Mouse (Mus musculus) midbrain, embryonic 15.5 days (tissue): ENCODE data around the gene Slco2a1. TPM values are rescaled to one million over a fixed set of nuclear protein-coding genes. Genes with fewer than 3 reads are reported as not detected.
A peak's percentile ranks its signal among the peaks of the same experiment; 100 is the strongest.

Experiments
- ATAC-seq: fragments of 200-750 bp; cut with Nextera tagmentation; replicated peaks from 2 replicates; pipeline ENCODE4 v1.8.0; 2017; ENCODE audit warnings: moderate TSS enrichment
- H3K27ac ChIP-seq: fragments of 300-500 bp; sonication (generic); 2 replicates; pipeline ENCODE4 v1.5.1; 2015; ENCODE audit warnings: mild to moderate bottlenecking, inconsistent platforms
- H3K27me3 ChIP-seq: fragments of 300-500 bp; sonication (generic); replicated peaks from 2 replicates; pipeline ENCODE4 v1.6.1; 2015; ENCODE audit warnings: inconsistent platforms
- H3K36me3 ChIP-seq: fragments of 300-500 bp; sonication (generic); replicated peaks from 2 replicates; pipeline ENCODE4 v1.6.1; 2015; ENCODE audit warnings: inconsistent platforms
- H3K4me1 ChIP-seq: fragments of 300-500 bp; sonication (generic); 2 replicates; pipeline ENCODE4 v1.6.1; 2015; ENCODE audit warnings: inconsistent platforms
- H3K4me2 ChIP-seq: fragments of 300-500 bp; sonication (generic); 2 replicates; pipeline ENCODE4 v1.6.1; 2015; ENCODE audit warnings: inconsistent platforms, mild to moderate bottlenecking, moderate library complexity
- H3K4me3 ChIP-seq: fragments of 300-500 bp; sonication (generic); 2 replicates; pipeline ENCODE4 v1.5.1; 2015; ENCODE audit warnings: mild to moderate bottlenecking, inconsistent platforms
- H3K9ac ChIP-seq: fragments of 300-500 bp; sonication (generic); 2 replicates; pipeline ENCODE4 v1.6.1; 2015; ENCODE audit warnings: mild to moderate bottlenecking, inconsistent platforms
- H3K9me3 ChIP-seq: fragments of 300-500 bp; sonication (generic); 2 replicates; pipeline ENCODE4 v1.6.1; 2016; ENCODE audit warnings: inconsistent platforms
- WGBS: fragments of 180-500 bp; shearing (Covaris S2); methylation state at CpG from one replicate; pipeline ENCODE4 v1.1.7; 2015; ENCODE audit warnings: mixed read lengths; 5-methylcytosine and 5-hydroxymethylcytosine counted together
- polyA plus RNA-seq: library from polyadenylated mRNA; unstranded; fragments of >200 nt; fragmentation: Nextera tagmentation; extraction: Ambion mirVana; gene quantifications from 2 replicates; pipeline ENCODE4 v1.2.1, GENCODE M21; 2015

Gene Slco2a1
- polyA plus RNA-seq, 1 experiment from 2014 or later, result 3.0 TPM

DNA sequence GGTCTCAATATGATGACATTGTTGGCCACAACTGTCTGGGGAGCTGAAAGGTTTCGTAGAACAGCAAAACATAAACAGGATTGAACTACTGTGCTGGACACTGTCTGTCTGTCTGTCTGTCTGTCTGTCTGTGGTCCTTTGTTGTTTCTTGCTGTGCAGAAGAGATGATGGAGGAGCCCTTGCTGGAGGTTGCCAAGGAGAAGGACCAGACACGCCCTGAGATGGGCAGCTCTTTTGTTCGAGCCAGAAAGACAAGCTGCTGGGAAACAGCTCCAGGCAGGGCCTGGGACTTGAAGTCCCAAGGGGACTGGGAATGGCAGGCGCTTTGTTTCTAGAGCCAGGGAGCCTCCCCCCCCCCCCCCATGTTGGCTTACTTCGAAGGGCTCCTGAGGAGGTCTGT, 129.0 kb downstream of the Slco2a1 start:
- Histone ChIP-seq H3K9ac (no peak overlapping the region), H3K27me3 (no peaks in the 10 kb centered on the region), H3K9me3 (no peaks in the 10 kb centered on the region), H3K4me1 (peaks cover 71% of the 10 kb centered on the region), H3K27ac (peak overlapping the region; percentile 34; the same call in 1 of the 2 replicates), H3K4me2 (no peak overlapping the region), H3K4me3 (no peak overlapping the region), H3K36me3 (0 out of 2 replicates have a peak, but pooled peaks cover 5% of the 10 kb centered on the region)
- 30% methylated on average over 5 of the region's 5 CpGs for WGBS
- no peak for ATAC-seq

DNA sequence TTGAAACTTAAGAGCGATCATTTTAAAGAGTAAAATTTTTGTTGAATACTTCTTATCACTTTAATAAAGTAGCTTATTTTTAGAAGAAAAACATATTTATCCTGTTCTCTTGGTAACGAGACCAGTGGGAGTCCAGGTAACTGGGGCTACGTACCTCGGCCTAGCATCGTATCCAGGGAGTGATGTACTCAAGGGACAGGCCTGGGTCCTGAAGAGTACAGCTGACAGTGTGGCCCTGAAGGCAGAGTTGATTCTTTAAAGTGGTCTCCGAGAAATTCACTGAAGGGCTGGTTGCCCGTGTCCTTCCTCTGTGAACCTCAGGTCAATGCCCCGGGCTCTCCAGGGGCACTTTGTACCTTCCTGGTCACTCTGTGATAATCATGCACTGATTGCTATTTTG, 129.4 kb downstream of the Slco2a1 start:
- Histone ChIP-seq H3K27ac (no peak overlapping the region), H3K36me3 (0 out of 2 replicates have a peak, but pooled peaks cover 5% of the 10 kb centered on the region)

DNA sequence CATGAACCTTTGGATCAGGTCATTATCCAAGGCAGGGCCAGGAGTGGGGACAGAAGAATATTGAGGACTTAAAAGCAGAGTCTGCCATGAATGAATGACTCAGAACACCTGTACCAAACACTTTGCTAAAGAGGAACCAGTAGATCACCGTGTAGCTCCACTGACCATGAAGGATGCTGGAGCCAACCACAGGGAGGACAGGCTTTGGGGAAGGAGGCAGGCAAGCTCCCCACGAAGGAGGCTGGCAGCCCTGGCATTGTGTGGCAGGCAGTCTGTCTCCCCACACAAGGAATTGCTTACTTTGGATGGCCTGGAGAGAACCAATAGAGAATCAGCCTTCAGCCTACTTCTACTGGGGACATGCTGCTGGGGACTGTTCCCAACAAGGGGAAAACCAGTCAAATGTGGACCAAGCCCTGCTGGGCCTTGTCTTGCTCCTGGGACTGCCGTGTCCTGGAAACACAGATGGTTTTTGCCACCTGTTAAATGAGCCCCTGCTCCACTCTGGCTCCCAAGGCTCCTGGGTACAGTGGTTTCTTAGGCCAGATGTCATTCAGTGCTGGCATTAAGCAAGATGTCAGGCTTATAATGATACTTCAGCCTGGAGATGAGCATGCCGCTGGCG, 130.3 kb downstream of the Slco2a1 start:
- H3K4me3 ChIP-seq, result no peak overlapping the region
- H3K27me3 ChIP-seq, result no peaks in the 10 kb centered on the region
- no peak overlapping the region for H3K9ac ChIP-seq
- H3K4me2 ChIP-seq, result no peak overlapping the region
- WGBS, result 81% methylated on average over 5 of the region's 5 CpGs
- H3K9me3 ChIP-seq, result no peaks in the 10 kb centered on the region
- no peak for ATAC-seq
- H3K36me3 ChIP-seq, result 0 out of 2 replicates have a peak, but pooled peaks cover 5% of the 10 kb centered on the region
- H3K4me1 ChIP-seq, result peaks cover 58% of the 10 kb centered on the region
- H3K27ac ChIP-seq, result no peak overlapping the region

More for the DNA sequence above, 129.4 kb downstream of the Slco2a1 start:
- no peak for ATAC-seq
- no peak overlapping the region for H3K9ac ChIP-seq
- WGBS, result 70% methylated on average over 8 of the region's 8 CpGs
- peaks cover 66% of the 10 kb centered on the region for H3K4me1 ChIP-seq
- no peak overlapping the region for H3K4me2 ChIP-seq
- no peak overlapping the region for H3K4me3 ChIP-seq
- H3K27me3 ChIP-seq, result no peaks in the 10 kb centered on the region
- no peaks in the 10 kb centered on the region for H3K9me3 ChIP-seq

DNA sequence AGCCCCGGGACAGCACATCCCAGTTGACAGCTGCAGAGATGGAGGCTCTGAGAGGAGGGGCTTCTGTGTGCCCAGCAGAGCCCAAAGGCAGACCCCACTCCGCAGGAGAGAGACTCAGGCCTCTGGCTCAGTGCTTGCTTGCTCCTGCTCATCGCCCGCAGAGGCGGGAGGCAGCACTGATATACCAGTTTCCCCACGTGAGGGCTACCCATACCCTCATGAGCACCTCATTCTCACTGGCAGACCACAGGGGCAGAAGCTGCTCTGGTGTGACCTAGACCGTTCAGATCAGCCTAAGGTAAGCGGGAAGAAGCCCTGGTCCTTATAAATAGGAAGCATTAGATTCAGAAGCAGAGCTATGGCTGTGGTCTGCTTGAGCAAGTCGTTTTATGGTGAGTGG, 131.3 kb downstream of the Slco2a1 start:
- Histone ChIP-seq H3K9me3 (no peaks in the 10 kb centered on the region), H3K36me3 (0 out of 2 replicates have a peak, but pooled peaks cover 5% of the 10 kb centered on the region), H3K27me3 (no peaks in the 10 kb centered on the region), H3K27ac (no peak overlapping the region), H3K4me2 (no peak overlapping the region), H3K9ac (no peak overlapping the region), H3K4me3 (no peak overlapping the region), H3K4me1 (peaks cover 48% of the 10 kb centered on the region)
- 83% methylated on average over 9 of the region's 9 CpGs for WGBS
- ATAC-seq, result peak; percentile 30; the same call in 1 of the 2 replicates

DNA sequence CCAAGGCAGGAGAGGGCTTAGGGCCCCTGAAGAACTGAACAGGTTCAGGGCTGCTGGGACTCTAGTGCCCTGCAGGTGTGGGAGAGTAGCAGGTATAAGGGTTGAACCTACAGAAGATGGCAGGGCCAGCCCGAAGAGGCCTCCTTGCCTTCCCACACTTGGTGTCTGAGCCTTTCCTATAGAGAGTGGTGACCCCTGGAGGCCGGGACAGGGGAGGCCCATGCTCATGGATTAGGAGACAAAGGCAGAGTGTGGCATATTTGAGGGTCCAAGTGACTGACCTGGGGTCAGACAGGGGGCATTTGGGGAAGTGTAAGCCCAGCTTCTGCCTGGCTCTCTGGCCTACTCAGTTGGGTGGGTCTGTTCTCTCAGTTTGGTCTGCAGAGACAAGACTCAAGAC, 131.7 kb downstream of the Slco2a1 start:
- Histone ChIP-seq H3K36me3 (0 out of 2 replicates have a peak, but pooled peaks cover 5% of the 10 kb centered on the region), H3K4me1 (peaks cover 43% of the 10 kb centered on the region), H3K27me3 (no peaks in the 10 kb centered on the region), H3K27ac (no peak overlapping the region), H3K4me3 (no peak overlapping the region), H3K4me2 (no peak overlapping the region), H3K9me3 (no peaks in the 10 kb centered on the region), H3K9ac (no peak overlapping the region)
- WGBS, result 39% methylated on average over 2 of the region's 2 CpGs
- 0 out of 2 replicates have a peak, but pooled peaks have one; percentile 16 for ATAC-seq

DNA sequence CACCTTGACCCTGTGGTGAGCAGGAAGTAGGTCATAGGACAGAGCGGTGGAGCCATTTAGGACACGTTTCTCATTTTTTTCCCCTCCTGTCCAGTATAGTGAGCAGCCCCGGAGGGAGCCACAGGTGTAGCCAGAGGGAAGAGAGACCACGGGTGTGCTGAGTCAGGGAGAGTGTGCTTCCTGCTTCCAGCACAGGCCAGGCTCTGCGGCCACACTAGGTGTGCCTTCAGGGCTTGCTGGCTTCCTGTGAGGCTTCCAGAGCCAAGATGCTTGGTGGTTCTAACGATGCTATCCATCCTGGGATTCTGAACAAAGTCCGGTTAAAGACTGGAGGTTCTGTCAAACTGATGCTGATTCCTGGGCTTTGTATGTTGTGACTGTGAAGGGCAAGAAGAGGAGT, 133.0 kb downstream of the Slco2a1 start:
- 0 out of 2 replicates have a peak, but pooled peaks cover under 1% of the 10 kb centered on the region for H3K36me3 ChIP-seq
- no peak for ATAC-seq
- H3K4me3 ChIP-seq, result no peak overlapping the region
- H3K27ac ChIP-seq, result no peak overlapping the region
- no peak overlapping the region for H3K9ac ChIP-seq
- WGBS, result 90% methylated on average over 7 of the region's 7 CpGs
- H3K27me3 ChIP-seq, result no peaks in the 10 kb centered on the region
- H3K9me3 ChIP-seq, result no peaks in the 10 kb centered on the region
- H3K4me2 ChIP-seq, result no peak overlapping the region
- peaks cover 32% of the 10 kb centered on the region for H3K4me1 ChIP-seq

DNA sequence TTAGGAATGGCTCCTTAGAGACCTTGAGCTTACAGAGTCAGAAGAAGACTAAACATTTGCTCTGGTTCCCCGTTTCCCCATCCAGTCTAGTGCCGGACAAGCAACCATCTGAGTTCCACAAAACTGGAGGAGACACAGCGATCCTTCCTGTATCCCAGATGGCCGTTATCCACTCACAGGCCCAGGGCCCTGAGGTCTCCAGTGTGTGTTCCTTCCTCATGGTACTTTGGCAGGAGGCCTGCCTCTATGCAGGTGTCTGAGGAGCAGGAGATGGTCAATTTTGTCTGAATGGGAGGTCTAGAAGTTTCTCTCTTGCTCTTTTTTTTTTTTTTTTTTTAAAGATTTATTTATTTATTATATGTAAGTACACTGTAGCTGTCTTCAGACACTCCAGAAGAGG, 136.2 kb downstream of the Slco2a1 start:
- ATAC-seq, result no peak
- Histone ChIP-seq H3K27ac (no peak overlapping the region), H3K4me2 (no peak overlapping the region), H3K9me3 (no peaks in the 10 kb centered on the region), H3K36me3 (no peaks in the 10 kb centered on the region), H3K4me3 (no peak overlapping the region), H3K27me3 (no peaks in the 10 kb centered on the region), H3K9ac (no peak overlapping the region), H3K4me1 (peaks cover 10% of the 10 kb centered on the region)
- WGBS, result 94% methylated on average over 4 of the region's 4 CpGs

DNA sequence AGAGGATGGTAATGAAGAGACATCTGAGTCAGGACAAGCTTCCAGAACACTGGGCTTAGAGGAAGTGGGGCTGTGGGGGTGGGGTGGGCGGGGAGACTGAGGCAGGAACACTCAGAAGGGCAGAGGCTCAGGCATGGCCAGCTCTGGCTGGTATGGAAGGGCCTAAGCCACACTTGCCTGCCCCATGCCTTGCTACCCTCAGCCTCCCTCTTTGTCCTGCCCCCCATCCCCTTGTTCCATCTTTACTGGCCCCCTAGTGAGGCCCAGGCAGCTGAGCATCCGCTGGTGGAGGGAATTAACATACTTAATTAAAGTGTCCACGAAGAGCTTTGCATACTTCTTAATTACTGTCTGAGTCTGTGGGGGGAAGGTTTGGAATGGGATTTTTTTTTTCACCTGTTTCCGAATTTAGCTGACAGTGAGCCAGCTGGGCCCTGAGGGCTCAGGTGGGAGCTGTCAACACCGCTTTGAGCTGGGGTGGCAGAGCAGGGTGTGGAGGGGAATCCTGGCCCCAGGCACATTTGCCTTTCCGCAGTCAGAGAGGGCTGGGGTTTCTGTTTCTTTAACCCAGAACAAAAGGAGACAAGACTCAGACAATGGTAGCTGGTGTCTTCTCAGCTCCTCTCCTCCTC, 145.1 kb downstream of the Slco2a1 start:
- H3K9ac ChIP-seq, result no peak overlapping the region; the same call in 1 of the 2 replicates
- H3K4me1 ChIP-seq, result peaks cover 49% of the 10 kb centered on the region
- no peaks in the 10 kb centered on the region for H3K9me3 ChIP-seq
- no peaks in the 10 kb centered on the region for H3K36me3 ChIP-seq
- no peaks in the 10 kb centered on the region for H3K27me3 ChIP-seq
- H3K27ac ChIP-seq, result peak overlapping the region; percentile 73
- WGBS, result 16% methylated on average over 6 of the region's 6 CpGs
- H3K4me3 ChIP-seq, result no peak overlapping the region
- no peak overlapping the region for H3K4me2 ChIP-seq
- no peak; the same call in 1 of the 2 replicates for ATAC-seq

DNA sequence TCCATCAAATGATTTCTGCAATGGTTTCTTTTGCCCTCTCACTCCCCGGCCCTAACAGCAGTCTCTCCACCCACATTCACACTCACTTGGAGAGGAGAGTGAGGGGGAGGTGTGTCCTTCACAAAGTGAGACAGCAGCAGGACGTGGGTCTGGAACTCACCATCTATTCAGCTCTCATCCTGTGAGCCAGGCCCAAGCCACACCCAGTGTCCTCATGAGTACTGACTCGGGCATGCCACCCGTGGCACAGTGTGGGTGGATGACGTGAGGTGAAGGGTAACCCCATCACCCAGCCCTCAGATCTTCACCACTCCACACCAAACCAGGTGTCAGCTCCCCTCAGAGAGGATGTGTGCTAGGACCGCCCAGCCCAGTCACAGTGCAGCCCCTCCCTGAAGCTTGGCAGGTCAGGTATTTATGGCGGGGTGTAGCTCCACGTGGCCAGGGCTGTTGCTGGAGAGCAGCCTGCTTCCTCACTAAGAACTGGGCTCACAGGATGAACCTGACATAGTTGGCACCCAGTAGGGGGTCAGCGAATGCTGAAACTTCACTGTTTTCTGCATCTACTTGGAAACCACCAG, 146.0 kb downstream of the Slco2a1 start:
- 56% methylated on average over 9 of the region's 9 CpGs for WGBS
- ATAC-seq, result peak; percentile 55

DNA sequence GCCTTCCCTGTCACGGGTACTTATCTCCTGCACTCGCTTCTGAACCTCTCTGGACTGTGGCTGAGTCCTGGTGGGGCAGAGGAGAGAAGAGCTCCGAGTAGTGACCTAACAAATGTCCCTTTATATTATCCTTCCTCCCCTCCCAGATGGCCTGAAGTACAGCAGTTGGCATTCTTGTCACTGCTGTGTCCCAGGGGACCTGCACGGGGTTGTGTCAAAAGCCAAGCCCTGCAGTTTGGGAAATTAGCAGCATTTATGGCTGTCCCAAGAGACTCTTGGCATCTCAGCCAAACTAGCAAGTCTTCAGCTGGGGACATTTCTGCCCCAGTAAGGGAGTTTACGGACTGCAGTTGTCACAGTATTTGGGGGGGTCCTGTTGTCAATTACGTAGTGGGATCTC, 151.0 kb downstream of the Slco2a1 start:
- Histone ChIP-seq H3K27me3 (no peaks in the 10 kb centered on the region), H3K27ac (no peak overlapping the region), H3K9me3 (no peaks in the 10 kb centered on the region), H3K36me3 (0 out of 2 replicates have a peak, but pooled peaks cover 3% of the 10 kb centered on the region), H3K4me3 (no peak overlapping the region), H3K9ac (no peak overlapping the region), H3K4me1 (peaks cover 37% of the 10 kb centered on the region), H3K4me2 (no peak overlapping the region)
- ATAC-seq, result no peak
- WGBS, result 70% methylated on average over 6 of the region's 6 CpGs

More for the DNA sequence above, 146.0 kb downstream of the Slco2a1 start:
- Histone ChIP-seq H3K4me1 (peaks cover 55% of the 10 kb centered on the region), H3K36me3 (no peaks in the 10 kb centered on the region), H3K4me3 (no peak overlapping the region), H3K27me3 (no peaks in the 10 kb centered on the region), H3K27ac (peak overlapping the region; percentile 73), H3K4me2 (no peak overlapping the region), H3K9ac (no peak overlapping the region), H3K9me3 (no peaks in the 10 kb centered on the region)

DNA sequence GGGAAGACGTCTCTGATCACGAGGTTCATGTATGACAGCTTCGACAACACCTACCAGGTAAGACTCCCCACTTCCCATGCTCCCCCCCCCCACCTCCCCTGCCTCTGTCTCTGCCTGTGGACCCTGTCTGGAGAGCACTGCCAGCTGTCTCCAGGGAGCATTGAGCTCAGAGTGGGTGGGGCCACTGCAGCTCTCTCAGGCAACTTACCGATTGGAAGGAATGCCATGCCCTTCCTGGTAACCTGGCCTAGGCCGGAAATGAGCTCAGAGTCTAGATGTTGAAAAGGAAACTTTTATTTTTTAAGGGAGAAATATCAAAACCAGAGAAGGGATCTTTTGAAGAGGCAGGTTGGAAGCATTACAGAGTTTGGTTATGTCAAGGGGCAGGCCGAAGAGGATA, 151.9 kb downstream of the Slco2a1 start:
- H3K9ac ChIP-seq, result no peak overlapping the region
- no peak overlapping the region for H3K4me2 ChIP-seq
- H3K4me1 ChIP-seq, result peaks cover 38% of the 10 kb centered on the region
- H3K36me3 ChIP-seq, result 0 out of 2 replicates have a peak, but pooled peaks cover 3% of the 10 kb centered on the region
- H3K9me3 ChIP-seq, result no peaks in the 10 kb centered on the region
- H3K4me3 ChIP-seq, result no peak overlapping the region
- no peak for ATAC-seq
- no peaks in the 10 kb centered on the region for H3K27me3 ChIP-seq
- WGBS, result 87% methylated on average over 6 of the region's 6 CpGs
- H3K27ac ChIP-seq, result no peak overlapping the region

DNA sequence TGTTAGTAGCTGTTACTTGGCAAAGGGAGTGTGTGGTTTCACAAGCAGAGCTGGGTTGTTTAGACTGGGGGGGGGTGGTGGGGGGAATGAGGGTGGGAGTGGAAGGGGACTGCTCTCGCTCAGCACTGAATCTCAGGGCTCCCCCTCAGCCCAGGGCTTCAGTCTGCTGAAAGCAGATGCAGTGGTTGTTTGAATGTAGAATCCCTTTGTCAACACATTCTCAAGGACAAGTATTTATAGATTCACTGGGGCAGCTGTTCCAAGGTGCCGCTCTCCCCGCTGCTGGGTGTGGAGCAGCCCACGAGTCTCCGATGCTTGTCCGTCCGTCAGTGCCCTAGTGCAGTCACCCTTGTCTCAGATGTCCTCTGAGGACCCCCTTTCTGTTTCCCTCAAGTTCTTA, 152.8 kb downstream of the Slco2a1 start:
- Histone ChIP-seq H3K9ac (no peak overlapping the region), H3K9me3 (no peaks in the 10 kb centered on the region), H3K4me3 (no peak overlapping the region), H3K27me3 (no peaks in the 10 kb centered on the region), H3K4me2 (no peak overlapping the region), H3K36me3 (0 out of 2 replicates have a peak, but pooled peaks cover 3% of the 10 kb centered on the region), H3K27ac (no peak overlapping the region), H3K4me1 (peaks cover 42% of the 10 kb centered on the region)
- ATAC-seq, result no peak
- 86% methylated on average over 7 of the region's 7 CpGs for WGBS
